Mouse (Mus musculus) stomach, embryonic 14.5 days (tissue): ENCODE results near the gene Ndrg2. TPM values are rescaled to one million over a fixed set of nuclear protein-coding genes. Genes with fewer than 3 reads are reported as not detected.
"Not testable (repeated sequence)": the region's sequence is repeated elsewhere in the genome, so short reads cannot be mapped to it uniquely, and the experiment has no call there.

ENCODE experiments used
- ATAC-seq: fragments of 200-750 bp; cut with Nextera tagmentation; 2 replicates; pipeline ENCODE4 v1.8.0; 2017; ENCODE audit warnings: low read depth, moderate TSS enrichment; ENCODE audit not compliant: insufficient number of reproducible peaks, insufficient read depth, low FRiP score
- H3K27ac ChIP-seq: fragments of 300-500 bp; sonication (generic); 2 replicates; pipeline ENCODE4 v1.5.1; 2014; ENCODE audit warnings: mild to moderate bottlenecking, low read length, moderate library complexity, mixed read lengths
- H3K27me3 ChIP-seq: fragments of 300-500 bp; sonication (generic); 2 replicates; pipeline ENCODE4 v1.6.1; 2014; ENCODE audit warnings: low read length, control low read depth, mixed read lengths; ENCODE audit not compliant: control insufficient read depth, insufficient read depth
- H3K36me3 ChIP-seq: fragments of 300-500 bp; sonication (generic); 2 replicates; pipeline ENCODE4 v1.6.1; 2014; ENCODE audit warnings: mild to moderate bottlenecking, control low read depth, low read length, moderate library complexity, mixed read lengths; ENCODE audit not compliant: control insufficient read depth, insufficient read depth
- H3K4me1 ChIP-seq: fragments of 300-500 bp; sonication (generic); 2 replicates; pipeline ENCODE4 v1.6.1; 2014; ENCODE audit warnings: low read length, control low read depth, mixed read lengths; ENCODE audit not compliant: control insufficient read depth, insufficient read depth
- H3K4me2 ChIP-seq: fragments of 300-500 bp; sonication (generic); replicated peaks from 2 replicates; pipeline ENCODE4 v1.6.1; 2014; ENCODE audit warnings: low read depth, low read length, control low read depth
- H3K4me3 ChIP-seq: fragments of 300-500 bp; sonication (generic); 2 replicates; pipeline ENCODE4 v1.5.1; 2014; ENCODE audit warnings: low read depth, low read length, control low read depth
- H3K9ac ChIP-seq: fragments of 300-500 bp; sonication (generic); replicated peaks from 2 replicates; pipeline ENCODE4 v1.6.1; 2014; ENCODE audit warnings: low read depth, mild to moderate bottlenecking, control low read depth, low read length, moderate library complexity, mixed read lengths
- H3K9me3 ChIP-seq: fragments of 300-500 bp; sonication (generic); 2 replicates; pipeline ENCODE4 v1.6.1; 2016; ENCODE audit warnings: low read depth, low read length, control low read depth; ENCODE audit not compliant: control insufficient read depth
- WGBS: fragments of 180-500 bp; shearing (Covaris S2); extraction: QIAGEN DNeasy Blood & Tissue Kit; methylation state at CpG from one replicate; pipeline ENCODE4 v1.1.7; 2014; 5-methylcytosine and 5-hydroxymethylcytosine counted together
- polyA plus RNA-seq: library from polyadenylated mRNA; unstranded; fragments of >200 nt; fragmentation: Nextera tagmentation; extraction: Ambion mirVana; gene quantifications from 2 replicates; pipeline ENCODE4 v1.2.1, GENCODE M21; 2014

Ndrg2 gene
- polyA plus RNA-seq, 1 experiment from 2014 or later: 54.6 TPM

GRCm38 (mm10) chr14:51877517-51877916 lies 36.4 kb downstream of the Ndrg2 start:
- no peaks in the 10 kb centered on the region for H3K27me3 ChIP-seq
- 77% methylated on average over 3 of the region's 3 CpGs for WGBS
- H3K4me1 ChIP-seq: no peaks in the 10 kb centered on the region
- H3K4me3 ChIP-seq: no peak overlapping the region
- H3K9ac ChIP-seq: no peak overlapping the region
- ATAC-seq: no peak
- H3K27ac ChIP-seq: no peak overlapping the region
- H3K9me3 ChIP-seq: no peaks in the 10 kb centered on the region
- H3K36me3 ChIP-seq: no peaks in the 10 kb centered on the region
- no peak overlapping the region for H3K4me2 ChIP-seq

- ATAC-seq: no peak
- Histone ChIP-seq H3K4me1 (no peaks in the 10 kb centered on the region), H3K9me3 (no peaks in the 10 kb centered on the region), H3K9ac (no peak overlapping the region), H3K27me3 (no peaks in the 10 kb centered on the region), H3K36me3 (no peaks in the 10 kb centered on the region), H3K27ac (no peak overlapping the region), H3K4me3 (no peak overlapping the region), H3K4me2 (no peak overlapping the region)
- 74% methylated on average over 9 of the region's 9 CpGs for WGBS
Measured at GRCm38 (mm10) chr14:51871741-51872140, 42.2 kb downstream of the Ndrg2 start.

- no peaks in the 10 kb centered on the region for H3K9me3 ChIP-seq
- H3K9ac ChIP-seq: no peak overlapping the region
- no peaks in the 10 kb centered on the region for H3K4me1 ChIP-seq
- no peaks in the 10 kb centered on the region for H3K27me3 ChIP-seq
- WGBS: 69% methylated on average over 2 of the region's 2 CpGs
- ATAC-seq: no peak
- H3K36me3 ChIP-seq: no peaks in the 10 kb centered on the region
- H3K27ac ChIP-seq: no peak overlapping the region
- H3K4me3 ChIP-seq: no peak overlapping the region
- H3K4me2 ChIP-seq: no peak overlapping the region
Measured at GRCm38 (mm10) chr14:51870756-51871155, 43.2 kb downstream of the Ndrg2 start.

GRCm38 (mm10) chr14:51863603-51864002 lies 50.4 kb downstream of the Ndrg2 start:
- H3K9ac ChIP-seq, H3K27ac ChIP-seq, H3K4me3 ChIP-seq, H3K27me3 ChIP-seq, H3K9me3 ChIP-seq, H3K36me3 ChIP-seq, H3K4me2 ChIP-seq, H3K4me1 ChIP-seq: not testable (repeated sequence)
- ATAC-seq: 0 out of 2 replicates have a peak, but pooled peaks have one; percentile 67
- WGBS: 8% methylated on average over 1 of the region's 1 CpGs

GRCm38 (mm10) chr14:51855280-51855679 lies 58.7 kb downstream of the Ndrg2 start:
- not testable (repeated sequence) for H3K4me3 ChIP-seq, H3K4me1 ChIP-seq, H3K36me3 ChIP-seq, ATAC-seq, H3K27me3 ChIP-seq, H3K27ac ChIP-seq, H3K4me2 ChIP-seq, H3K9me3 ChIP-seq, H3K9ac ChIP-seq
- 71% methylated on average over 7 of the region's 7 CpGs for WGBS

Other genes with a start within 250 kb of the Ndrg2 start
- gene Gm17079, start 218.7 kb downstream of the Ndrg2 start, polyA plus RNA-seq: not detected in 2 replicates
- gene Gm5800, start 197.0 kb downstream of the Ndrg2 start, polyA plus RNA-seq: not detected in 2 replicates
- not detected in 2 replicates for gene Ang4, start 140.6 kb downstream of the Ndrg2 start, polyA plus RNA-seq
- gene AY358078, start 114.1 kb downstream of the Ndrg2 start, polyA plus RNA-seq: not detected in 2 replicates
- gene Ear6, start 60.5 kb downstream of the Ndrg2 start, polyA plus RNA-seq: not detected in 2 replicates
- gene Mettl17, start 29.3 kb downstream of the Ndrg2 start, polyA plus RNA-seq: 56.3 and 63.4 TPM in 2 replicates
- gene Slc39a2, start 21.3 kb downstream of the Ndrg2 start, polyA plus RNA-seq: 0.30 and 0.55 TPM in 2 replicates
- gene Tppp2, start 4.3 kb upstream of the Ndrg2 start, polyA plus RNA-seq: not detected in 2 replicates
- gene Rnase13, start 8.6 kb upstream of the Ndrg2 start, polyA plus RNA-seq: not detected in 2 replicates
- gene Arhgef40, start 70.6 kb upstream of the Ndrg2 start, polyA plus RNA-seq: 116 and 118 TPM in 2 replicates
- 0.62 and 2.0 TPM in 2 replicates for gene Tmem253, start 101.5 kb upstream of the Ndrg2 start, polyA plus RNA-seq
- 30.8 and 32.8 TPM in 2 replicates for gene Zfp219, start 106.6 kb upstream of the Ndrg2 start, polyA plus RNA-seq
- gene Olfr221, start 128.3 kb upstream of the Ndrg2 start, polyA plus RNA-seq: not detected in 2 replicates
- 586 and 599 TPM in 2 replicates for gene Hnrnpc, start 189.9 kb upstream of the Ndrg2 start, polyA plus RNA-seq
- gene Rpgrip1, start 196.5 kb upstream of the Ndrg2 start, polyA plus RNA-seq: 54.3 and 67.1 TPM in 2 replicates